Mouse (Mus musculus): Measurements from ENCODE around the gene Gm49354. TPM values are rescaled to one million over a fixed set of nuclear protein-coding genes. Genes with fewer than 3 reads are reported as not detected.
"Not testable (repeated sequence)": the region's sequence is repeated elsewhere in the genome, so short reads cannot be mapped to it uniquely, and the experiment has no call there.

Gm49354 gene
- total and polyA plus RNA-seq, 2 experiments from 2014 or later = not detected

DNA sequence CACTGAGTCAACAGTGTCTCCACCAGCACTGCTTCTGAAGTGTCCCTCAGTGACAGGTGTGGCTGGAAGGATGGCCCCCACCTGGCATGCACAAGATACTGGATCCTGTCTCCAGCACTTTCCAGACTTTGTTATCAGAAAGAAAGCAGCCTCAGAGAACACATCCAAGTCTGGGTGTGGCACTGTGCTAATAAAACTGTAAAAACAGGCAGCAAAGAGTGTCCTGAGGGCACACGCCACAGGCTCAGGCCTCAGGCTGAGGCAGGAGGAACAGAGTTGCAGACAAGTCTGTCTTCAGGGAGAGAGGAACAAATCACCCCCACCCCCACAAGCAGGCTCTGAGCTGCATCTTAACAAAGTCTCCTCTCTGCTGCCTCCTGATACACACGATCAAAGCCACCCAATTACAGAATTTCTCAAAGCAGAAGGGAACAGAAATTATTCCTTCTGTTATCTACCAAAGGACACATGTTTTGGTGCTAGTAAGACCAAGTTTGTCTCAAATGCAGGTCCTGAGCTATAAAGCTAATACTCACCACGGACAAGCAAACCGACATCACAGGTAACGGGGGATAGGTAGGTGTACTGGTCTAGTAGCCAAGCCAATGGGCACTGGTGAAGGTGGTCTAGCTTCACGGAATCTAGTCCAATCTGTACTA, 13.9 kb upstream of the Gm49354 start:
- Histone ChIP-seq H3K27me3 (ENCODE audit: insufficient read depth, low read length) (no peaks in the 10 kb centered on the region), H3K36me3 (ENCODE audit: insufficient read depth, low read length) (peaks cover 87% of the 10 kb centered on the region), H3K27ac (ENCODE audit: low read depth, low read length) (no peak overlapping the region), H3K4me1 (ENCODE audit: insufficient read depth, low read length) (no peaks in the 10 kb centered on the region), H3K9ac (replicated peaks; ENCODE audit: low read length, poor library complexity, severe bottlenecking) (no peak overlapping the region), H3K4me3 (ENCODE audit: low read depth, low read length) (no peak overlapping the region), H3K4me2 (ENCODE audit: low read depth, low read length, poor library complexity, severe bottlenecking) (no peak overlapping the region), H3K9me3 (ENCODE audit: low read length) (no peaks in the 10 kb centered on the region)
- DNase-seq (ENCODE audit: low spot score) (no peak), ATAC-seq (ENCODE audit: low FRiP score) (no peak)
- 97% methylated on average over 6 of the region's 6 CpGs for WGBS
- TF ChIP-seq CTCF (IDR thresholded peaks at IDR 0.05) = no peak

DNA sequence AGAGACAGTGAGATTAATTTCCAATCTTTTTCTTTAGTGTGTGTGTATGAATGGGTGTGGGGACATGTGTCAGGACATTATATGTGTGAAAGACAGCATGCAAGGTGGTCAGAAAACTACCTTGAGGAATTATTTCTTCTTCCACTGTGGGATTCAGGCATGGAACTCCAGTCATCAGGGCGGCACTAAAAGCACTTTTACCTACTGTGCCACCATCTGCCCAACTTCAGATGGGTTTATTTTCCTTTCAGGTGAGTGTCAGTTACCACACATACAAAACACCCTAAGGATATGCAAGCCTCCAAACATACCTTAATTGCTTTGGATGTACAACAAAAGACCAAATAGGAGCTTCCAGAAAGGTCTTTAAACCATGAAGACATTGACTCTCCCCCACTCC, 12.7 kb upstream of the Gm49354 start:
- WGBS = 95% methylated on average over 1 of the region's 1 CpGs
- no peaks in the 10 kb centered on the region for H3K9me3 ChIP-seq (ENCODE audit: low read length)
- DNase-seq (ENCODE audit: low spot score) (no peak), ATAC-seq (ENCODE audit: low FRiP score) (no peak)
- no peak overlapping the region for H3K9ac ChIP-seq (replicated peaks; ENCODE audit: low read length, poor library complexity, severe bottlenecking)
- H3K36me3 ChIP-seq (ENCODE audit: insufficient read depth, low read length) = peaks cover 85% of the 10 kb centered on the region
- no peaks in the 10 kb centered on the region for H3K27me3 ChIP-seq (ENCODE audit: insufficient read depth, low read length)
- no peak for TF ChIP-seq CTCF (IDR thresholded peaks at IDR 0.05)
- H3K4me1 ChIP-seq (ENCODE audit: insufficient read depth, low read length) = no peaks in the 10 kb centered on the region
- no peak overlapping the region for H3K4me2 ChIP-seq (ENCODE audit: low read depth, low read length, poor library complexity, severe bottlenecking)
- H3K27ac ChIP-seq (ENCODE audit: low read depth, low read length) = no peak overlapping the region
- no peak overlapping the region for H3K4me3 ChIP-seq (ENCODE audit: low read depth, low read length)

DNA sequence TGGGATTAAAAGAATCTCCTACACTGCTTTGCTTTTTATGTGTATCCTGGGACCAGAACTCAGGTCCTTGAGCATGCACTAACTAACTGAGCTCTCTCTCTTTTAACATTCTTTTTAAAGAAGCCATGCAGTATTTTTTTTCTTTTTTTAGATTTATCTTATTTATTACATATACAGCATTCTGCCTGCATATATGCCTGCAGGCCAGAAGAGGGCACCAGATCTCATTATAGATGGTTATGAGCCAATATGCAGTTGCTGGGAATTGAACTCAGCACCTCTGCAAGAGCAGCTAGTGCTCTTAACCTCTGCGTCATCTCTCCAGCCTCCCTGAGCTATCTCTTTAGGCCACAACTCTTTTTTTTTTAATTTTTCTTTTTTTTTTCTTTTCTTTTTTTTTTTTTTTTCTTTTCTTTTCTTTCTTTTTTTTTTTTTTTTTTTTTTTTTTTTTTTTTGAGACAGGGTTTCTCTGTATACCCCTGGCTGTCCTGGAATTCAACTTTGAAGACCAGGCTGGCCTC, 2.2 kb downstream of the Gm49354 start:
- not testable (repeated sequence) for ATAC-seq (ENCODE audit: low FRiP score); H3K9ac ChIP-seq (replicated peaks; ENCODE audit: low read length, poor library complexity, severe bottlenecking); H3K4me2 ChIP-seq (ENCODE audit: low read depth, low read length, poor library complexity, severe bottlenecking); H3K9me3 ChIP-seq (ENCODE audit: low read length); H3K4me3 ChIP-seq (ENCODE audit: low read depth, low read length); H3K27ac ChIP-seq (ENCODE audit: low read depth, low read length); H3K27me3 ChIP-seq (ENCODE audit: insufficient read depth, low read length); DNase-seq (ENCODE audit: low spot score); H3K4me1 ChIP-seq (ENCODE audit: insufficient read depth, low read length)
- peak; percentile 33 for TF ChIP-seq CTCF (IDR thresholded peaks at IDR 0.05)
- peaks cover 78% of the 10 kb centered on the region for H3K36me3 ChIP-seq (ENCODE audit: insufficient read depth, low read length)
- WGBS = 93% methylated on average over 1 of the region's 1 CpGs

DNA sequence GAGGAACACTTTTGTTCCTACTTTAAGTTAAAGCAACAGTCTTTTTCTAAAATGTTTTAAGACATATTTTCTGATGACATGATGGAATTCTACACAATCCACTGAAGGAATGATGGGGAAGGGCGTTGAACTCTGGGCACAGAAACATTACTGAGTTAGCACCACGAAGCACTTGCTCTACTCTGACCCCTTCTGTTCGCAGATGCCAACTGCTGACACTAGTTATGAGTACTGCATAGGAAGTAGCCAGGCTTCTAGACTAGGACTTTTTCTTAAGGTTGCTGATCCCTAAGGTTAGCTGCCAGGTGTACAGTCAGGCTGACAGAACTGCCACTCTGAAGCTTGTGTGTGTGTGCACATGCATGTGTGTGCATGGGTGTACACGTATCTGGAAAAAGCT, 2.8 kb downstream of the Gm49354 start:
- TF ChIP-seq CTCF (IDR thresholded peaks at IDR 0.05) = peak; percentile 48
- ATAC-seq (ENCODE audit: low FRiP score) = no peak
- WGBS = 87% methylated on average over 4 of the region's 4 CpGs
- Histone ChIP-seq H3K4me1 (ENCODE audit: insufficient read depth, low read length) (no peaks in the 10 kb centered on the region), H3K9ac (replicated peaks; ENCODE audit: low read length, poor library complexity, severe bottlenecking) (no peak overlapping the region), H3K4me2 (ENCODE audit: low read depth, low read length, poor library complexity, severe bottlenecking) (no peak overlapping the region), H3K4me3 (ENCODE audit: low read depth, low read length) (no peak overlapping the region), H3K9me3 (ENCODE audit: low read length) (no peaks in the 10 kb centered on the region), H3K27me3 (ENCODE audit: insufficient read depth, low read length) (no peaks in the 10 kb centered on the region), H3K27ac (ENCODE audit: low read depth, low read length) (no peak overlapping the region), H3K36me3 (ENCODE audit: insufficient read depth, low read length) (peaks cover 74% of the 10 kb centered on the region)
- no peak for DNase-seq (ENCODE audit: low spot score)

DNA sequence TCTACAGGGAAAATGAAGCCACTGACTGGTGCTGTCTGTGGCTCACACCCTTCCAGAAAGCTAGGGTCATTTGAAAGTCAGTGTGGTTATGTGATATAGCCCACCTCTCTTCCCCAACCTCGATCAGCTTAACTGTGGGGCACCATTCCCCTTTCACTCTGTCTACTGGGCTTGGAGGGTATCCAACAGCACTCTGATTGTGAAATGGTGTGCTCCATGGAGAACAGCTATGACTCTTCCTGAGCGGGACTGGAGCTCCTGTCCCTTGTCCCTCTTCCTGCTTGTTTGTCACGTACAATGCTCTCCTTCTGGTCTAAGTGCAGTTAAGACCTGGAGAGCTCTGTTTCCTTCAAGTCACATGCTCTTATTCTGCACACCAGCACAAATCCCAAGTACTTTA, 6.9 kb downstream of the Gm49354 start:
- DNase-seq (ENCODE audit: low spot score) (no peak), ATAC-seq (ENCODE audit: low FRiP score) (no peak)
- Histone ChIP-seq H3K27me3 (ENCODE audit: insufficient read depth, low read length) (no peaks in the 10 kb centered on the region), H3K36me3 (ENCODE audit: insufficient read depth, low read length) (peaks cover 44% of the 10 kb centered on the region), H3K9ac (replicated peaks; ENCODE audit: low read length, poor library complexity, severe bottlenecking) (no peak overlapping the region), H3K9me3 (ENCODE audit: low read length) (no peaks in the 10 kb centered on the region), H3K4me2 (ENCODE audit: low read depth, low read length, poor library complexity, severe bottlenecking) (no peak overlapping the region), H3K4me1 (ENCODE audit: insufficient read depth, low read length) (no peaks in the 10 kb centered on the region), H3K27ac (ENCODE audit: low read depth, low read length) (no peak overlapping the region), H3K4me3 (ENCODE audit: low read depth, low read length) (no peak overlapping the region)
- TF ChIP-seq CTCF (IDR thresholded peaks at IDR 0.05) = no peak
- 82% methylated on average over 3 of the region's 3 CpGs for WGBS

DNA sequence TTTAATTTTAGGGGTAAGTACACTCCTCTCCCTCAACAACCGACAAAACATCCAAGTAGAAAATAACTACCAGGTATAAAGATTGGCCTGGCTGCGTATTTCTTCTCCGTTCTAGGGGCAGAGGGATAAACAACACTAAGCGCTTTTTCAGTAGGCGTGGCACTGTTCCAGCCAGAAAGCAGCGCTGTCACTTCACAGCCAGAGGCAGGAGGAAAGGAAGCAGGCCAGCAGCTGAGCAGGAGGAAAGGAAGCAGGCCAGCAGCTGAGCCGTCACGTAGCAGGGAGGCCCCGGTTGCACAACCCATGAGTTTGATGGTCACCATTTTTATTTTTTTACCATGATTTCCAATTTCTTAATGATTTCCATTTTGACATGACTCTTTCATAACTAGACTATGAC, 10.8 kb downstream of the Gm49354 start:
- ATAC-seq (ENCODE audit: low FRiP score) (no peak), DNase-seq (ENCODE audit: low spot score) (peak; percentile 58)
- Histone ChIP-seq H3K27me3 (ENCODE audit: insufficient read depth, low read length) (no peaks in the 10 kb centered on the region), H3K9ac (replicated peaks; ENCODE audit: low read length, poor library complexity, severe bottlenecking) (no peak overlapping the region), H3K27ac (ENCODE audit: low read depth, low read length) (peak overlapping the region; percentile 97; the same call in 1 of the 2 replicates), H3K9me3 (ENCODE audit: low read length) (no peaks in the 10 kb centered on the region), H3K4me3 (ENCODE audit: low read depth, low read length) (no peak overlapping the region), H3K4me1 (ENCODE audit: insufficient read depth, low read length) (peaks cover 3% of the 10 kb centered on the region; the same call in 1 of the 2 replicates), H3K36me3 (ENCODE audit: insufficient read depth, low read length) (peaks cover 25% of the 10 kb centered on the region), H3K4me2 (ENCODE audit: low read depth, low read length, poor library complexity, severe bottlenecking) (no peak overlapping the region)
- 49% methylated on average over 9 of the region's 9 CpGs for WGBS
- TF ChIP-seq CTCF (IDR thresholded peaks at IDR 0.05) = no peak
